Mouse (Mus musculus): Measurements from ENCODE around the gene Uspl1.

DNA sequence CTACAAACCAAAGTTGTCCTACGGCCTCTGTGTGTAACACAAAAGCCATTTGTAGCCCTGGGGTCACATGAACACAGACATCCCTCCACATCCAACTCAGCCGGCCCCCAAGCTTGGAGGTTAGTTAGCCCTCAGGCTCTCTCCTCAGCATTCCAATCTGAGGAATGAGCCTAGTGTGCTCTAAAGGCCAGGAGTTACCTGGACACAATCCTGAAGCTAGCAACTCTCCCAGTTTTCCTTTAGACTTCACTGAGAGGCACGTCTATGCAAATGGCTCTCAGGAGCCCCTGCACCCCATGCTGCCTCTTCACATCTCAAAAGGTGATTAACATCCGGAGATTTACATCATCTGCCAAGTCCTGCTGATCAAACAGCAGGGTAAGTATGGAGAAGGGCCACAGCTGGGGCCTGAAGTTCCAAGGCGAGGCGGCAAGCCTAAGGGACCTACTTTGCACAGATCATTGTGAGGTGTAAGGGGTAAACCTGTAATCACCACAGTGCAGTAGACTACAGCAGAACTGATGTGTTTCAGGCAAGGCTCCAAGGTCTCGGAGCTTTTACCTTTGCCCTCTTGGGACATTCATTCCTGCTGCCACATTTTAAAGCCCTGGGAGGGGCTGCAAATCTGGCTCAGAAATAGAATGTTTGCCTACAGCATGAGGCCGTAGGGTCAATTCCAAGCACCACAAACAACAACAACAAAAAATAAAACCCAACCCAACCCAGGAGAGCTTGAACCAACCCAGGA is 13.1 kb upstream of the Uspl1 start:
- TF ChIP-seq CTCF (IDR thresholded peaks at IDR 0.05; ENCODE audit: low read depth) = no peak
- no peak for TF ChIP-seq EP300 (optimal IDR thresholded peaks at IDR 0.05)

Measured in stomach, postnatal 0 days (tissue).